Mouse (Mus musculus) embryonic facial prominence, embryonic 10.5 days (tissue): ENCODE measurements around the gene Gm27027. TPM values are rescaled to one million over a fixed set of nuclear protein-coding genes. Genes with fewer than 3 reads are reported as not detected.

Source experiments
- DNase-seq: peaks from one replicate; pipeline ENCODE4 v3.0.0-alpha.2; 2017; ENCODE audit warnings: low spot score
- H3K27ac ChIP-seq: fragments of 300-500 bp; sonication (generic); replicated peaks from 2 replicates; pipeline ENCODE4 v1.5.1; 2016; ENCODE audit warnings: mild to moderate bottlenecking
- H3K27me3 ChIP-seq: fragments of 300-500 bp; sonication (generic); replicated peaks from 2 replicates; pipeline ENCODE4 v1.6.1; 2016; ENCODE audit warnings: low read depth, mild to moderate bottlenecking; ENCODE audit not compliant: poor library complexity, severe bottlenecking
- H3K36me3 ChIP-seq: fragments of 300-500 bp; sonication (generic); replicated peaks from 2 replicates; pipeline ENCODE4 v1.6.1; 2016; ENCODE audit warnings: mild to moderate bottlenecking, moderate library complexity
- H3K4me1 ChIP-seq: fragments of 300-500 bp; sonication (generic); 2 replicates; pipeline ENCODE4 v1.6.1; 2016
- H3K4me3 ChIP-seq: fragments of 300-500 bp; sonication (generic); 2 replicates; pipeline ENCODE4 v1.5.1; 2016; ENCODE audit warnings: mild to moderate bottlenecking, moderate library complexity
- H3K9me3 ChIP-seq: fragments of 300-500 bp; sonication (generic); 2 replicates; pipeline ENCODE4 v1.6.1; 2016; ENCODE audit warnings: mild to moderate bottlenecking
- WGBS: fragments of 180-500 bp; shearing (Covaris S2); methylation state at CpG from one replicate; pipeline ENCODE4 v1.1.7; 2016; 5-methylcytosine and 5-hydroxymethylcytosine counted together
- polyA plus RNA-seq: library from polyadenylated mRNA; unstranded; fragments of >200 nt; fragmentation: Nextera tagmentation; extraction: Ambion mirVana; gene quantifications from 2 replicates; pipeline ENCODE4 v1.2.1, GENCODE M21; 2016

The Gm27027 gene
- polyA plus RNA-seq, 1 experiment from 2014 or later = not detected

DNA sequence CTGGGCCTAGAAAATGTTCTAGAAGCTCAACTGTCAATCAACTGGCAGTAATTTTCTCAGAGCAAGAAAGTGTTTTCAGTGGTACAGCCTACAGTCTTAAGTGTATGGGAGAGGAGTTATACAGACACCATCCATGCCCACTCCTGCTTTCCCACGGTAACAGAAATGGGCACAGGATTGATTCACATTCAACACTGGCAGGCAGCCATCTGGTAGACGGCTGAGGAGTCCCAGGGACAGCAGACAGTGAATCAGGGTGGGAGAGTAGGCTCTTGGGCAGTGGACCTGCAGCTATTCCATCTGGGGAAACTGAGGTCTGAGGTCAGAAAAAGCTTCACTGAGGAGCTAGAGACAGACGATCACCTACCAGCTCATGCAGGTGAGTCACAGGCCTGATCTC lies 24.5 kb downstream of the Gm27027 start:
- no peaks in the 10 kb centered on the region for H3K9me3 ChIP-seq
- DNase-seq = no peak
- peaks cover 23% of the 10 kb centered on the region; the same call in 1 of the 2 replicates for H3K27me3 ChIP-seq
- WGBS = 82% methylated on average over 3 of the region's 3 CpGs
- H3K36me3 ChIP-seq = no peaks in the 10 kb centered on the region
- peaks cover 18% of the 10 kb centered on the region for H3K4me1 ChIP-seq
- H3K27ac ChIP-seq = no peak overlapping the region
- no peak overlapping the region for H3K4me3 ChIP-seq

- H3K27ac ChIP-seq = no peak overlapping the region
- 70% methylated on average over 7 of the region's 7 CpGs for WGBS
- H3K4me3 ChIP-seq = no peak overlapping the region
- peaks cover 11% of the 10 kb centered on the region for H3K27me3 ChIP-seq
- H3K36me3 ChIP-seq = no peaks in the 10 kb centered on the region
- H3K4me1 ChIP-seq = peaks cover 6% of the 10 kb centered on the region
- H3K9me3 ChIP-seq = no peaks in the 10 kb centered on the region
- DNase-seq = no peak
Observed at GRCm38 (mm10) chr2:93964494-93965160, 31.5 kb downstream of the Gm27027 start.

GRCm38 (mm10) chr2:93963802-93964201 lies 32.4 kb downstream of the Gm27027 start:
- peaks cover 20% of the 10 kb centered on the region for H3K27me3 ChIP-seq
- no peak for DNase-seq
- H3K27ac ChIP-seq = no peak overlapping the region
- H3K4me3 ChIP-seq = no peak overlapping the region
- 83% methylated on average over 1 of the region's 1 CpGs for WGBS
- peaks cover 6% of the 10 kb centered on the region for H3K4me1 ChIP-seq
- no peaks in the 10 kb centered on the region for H3K9me3 ChIP-seq
- no peaks in the 10 kb centered on the region for H3K36me3 ChIP-seq

- Histone ChIP-seq H3K36me3 (no peaks in the 10 kb centered on the region), H3K27ac (no peak overlapping the region), H3K9me3 (no peaks in the 10 kb centered on the region), H3K27me3 (peaks cover 40% of the 10 kb centered on the region), H3K4me3 (no peak overlapping the region), H3K4me1 (peaks cover 16% of the 10 kb centered on the region)
- no peak for DNase-seq
- 69% methylated on average over 8 of the region's 8 CpGs for WGBS
Observed at GRCm38 (mm10) chr2:93961716-93962115, 34.4 kb downstream of the Gm27027 start.

DNA sequence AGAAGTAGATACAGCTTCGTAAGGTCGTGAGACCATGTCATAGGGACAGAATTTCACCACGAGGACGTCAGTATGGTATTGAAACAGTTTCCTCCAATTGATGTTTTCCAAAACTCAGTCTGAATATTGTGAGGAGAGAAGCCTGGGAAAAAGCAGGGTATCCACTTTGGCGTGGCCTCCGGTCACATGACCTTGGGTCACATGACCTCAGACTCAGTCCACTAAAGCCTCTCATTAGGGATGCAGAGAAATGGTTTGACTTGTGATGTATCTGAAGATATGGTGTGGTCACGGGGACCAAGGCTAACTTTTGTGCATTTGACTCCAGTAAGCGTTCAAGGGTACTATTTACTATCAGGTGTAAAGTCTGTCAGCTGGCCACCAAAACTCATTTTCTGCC lies 36.8 kb downstream of the Gm27027 start:
- H3K4me1 ChIP-seq = peaks cover 31% of the 10 kb centered on the region
- H3K36me3 ChIP-seq = no peaks in the 10 kb centered on the region
- DNase-seq = no peak
- no peak overlapping the region for H3K27ac ChIP-seq
- H3K4me3 ChIP-seq = no peak overlapping the region
- 73% methylated on average over 8 of the region's 8 CpGs for WGBS
- H3K27me3 ChIP-seq = peaks cover 64% of the 10 kb centered on the region
- H3K9me3 ChIP-seq = no peaks in the 10 kb centered on the region

DNA sequence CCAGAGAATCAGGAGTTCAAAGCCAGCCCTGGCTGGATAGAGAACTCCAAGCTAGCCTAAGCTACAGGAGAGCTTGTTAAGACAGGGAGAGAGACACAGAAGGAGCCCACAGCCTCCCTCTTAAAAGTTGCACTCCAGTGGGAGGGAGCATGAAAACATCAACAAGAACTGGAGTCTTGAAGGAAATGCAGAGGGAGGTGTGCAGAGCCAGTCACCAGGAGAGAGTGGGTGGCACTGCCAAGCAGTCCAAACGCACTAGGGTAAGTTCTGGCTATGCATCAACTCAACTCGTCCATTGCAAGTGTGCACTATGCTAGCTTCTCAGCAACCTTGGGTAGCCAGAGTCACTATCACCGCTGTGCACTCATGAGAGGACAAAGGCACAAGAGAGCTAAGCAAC lies 37.9 kb downstream of the Gm27027 start:
- no peaks in the 10 kb centered on the region for H3K36me3 ChIP-seq
- WGBS = 67% methylated on average over 3 of the region's 3 CpGs
- no peak for DNase-seq
- no peak overlapping the region for H3K4me3 ChIP-seq
- H3K4me1 ChIP-seq = peaks cover 31% of the 10 kb centered on the region
- no peak overlapping the region for H3K27ac ChIP-seq
- H3K9me3 ChIP-seq = no peaks in the 10 kb centered on the region
- H3K27me3 ChIP-seq = peaks cover 75% of the 10 kb centered on the region

DNA sequence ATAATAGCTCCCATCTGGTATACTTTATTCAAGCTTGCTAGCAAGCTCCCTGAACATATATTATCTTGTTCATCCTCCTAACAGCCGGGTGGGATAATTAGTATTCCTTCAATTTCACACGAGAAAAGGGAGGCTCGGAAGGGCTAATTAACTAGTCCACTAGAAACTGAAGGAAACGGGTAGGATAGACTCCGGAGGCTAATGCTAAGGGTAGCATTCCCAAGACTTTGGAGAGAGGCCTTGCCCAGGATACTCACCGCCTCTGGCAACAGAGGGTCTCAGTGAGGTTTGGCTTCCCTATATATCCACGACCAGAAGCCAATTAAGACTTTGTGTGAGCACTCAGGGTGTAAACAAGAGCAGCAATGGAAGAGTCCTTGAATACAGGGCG lies 38.4 kb downstream of the Gm27027 start:
- H3K9me3 ChIP-seq = no peaks in the 10 kb centered on the region
- no peak for DNase-seq
- H3K27me3 ChIP-seq = peaks cover 80% of the 10 kb centered on the region
- H3K4me3 ChIP-seq = peak overlapping the region; percentile 68; the same call in 1 of the 2 replicates
- no peak overlapping the region for H3K27ac ChIP-seq
- peaks cover 31% of the 10 kb centered on the region for H3K4me1 ChIP-seq
- no peaks in the 10 kb centered on the region for H3K36me3 ChIP-seq
- 43% methylated on average over 8 of the region's 8 CpGs for WGBS

DNA sequence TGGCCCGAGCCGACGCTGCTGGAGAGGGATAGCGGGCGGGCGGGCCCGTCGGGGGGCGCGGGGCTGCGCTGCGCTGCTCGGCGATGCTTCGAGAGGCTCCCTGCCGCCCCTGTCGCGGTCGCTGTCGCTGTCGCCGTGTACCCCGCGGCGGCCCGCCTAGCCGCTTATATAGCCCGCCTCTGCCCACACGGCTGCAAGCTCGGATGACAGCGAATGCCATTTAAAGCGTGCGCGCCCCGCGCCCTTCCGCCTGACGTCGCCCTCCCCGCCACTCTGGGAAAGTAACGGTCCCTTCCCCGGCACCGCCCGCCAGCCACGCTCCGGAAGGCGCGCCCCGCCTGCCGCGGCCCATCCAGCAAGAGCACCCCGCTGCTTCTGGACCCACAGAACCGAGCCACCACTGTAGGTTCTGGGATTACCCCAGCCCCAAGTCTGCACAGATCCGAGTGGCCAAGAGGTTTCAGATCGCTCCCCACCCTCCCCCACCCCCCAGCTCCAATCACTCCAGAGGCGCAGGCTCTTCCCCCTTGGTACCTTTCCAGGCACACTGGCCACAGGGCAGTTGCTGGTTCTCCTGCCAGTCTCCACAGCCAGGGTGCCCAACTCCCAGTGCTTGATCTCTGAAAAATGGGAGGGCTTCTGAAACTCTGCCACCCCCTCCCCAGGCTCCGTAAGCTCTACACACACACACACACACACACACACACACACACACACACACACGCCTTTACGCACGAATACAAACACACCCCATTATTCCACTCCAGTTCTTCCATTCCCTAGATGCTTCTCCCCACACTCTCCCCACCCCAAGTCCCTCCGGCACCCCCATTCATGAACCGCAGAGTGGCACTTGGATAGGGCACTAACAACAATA lies 39.0 kb downstream of the Gm27027 start, which contains the start of gene Gm13889:
Gene Gm13889, minus strand, starts transcription at position 294 of the 877 bp plus-strand sequence.
- 5% methylated on average over 59 of the region's 62 CpGs for WGBS
- H3K27ac ChIP-seq = peak within 1 kb of the TSS; percentile 73
- H3K4me1 ChIP-seq = peaks cover 31% of the 10 kb centered on the region
- H3K27me3 ChIP-seq = peaks cover 86% of the 10 kb centered on the region
- H3K9me3 ChIP-seq = no peaks in the 10 kb centered on the region
- DNase-seq = peak; percentile 69
- no peaks in the 10 kb centered on the region for H3K36me3 ChIP-seq
- H3K4me3 ChIP-seq = peak within 1 kb of the TSS; percentile 68

GRCm38 (mm10) chr2:93956331-93956801 lies 39.8 kb downstream of the Gm27027 start:
- H3K27ac ChIP-seq = peak overlapping the region; percentile 73
- peak; percentile 80 for DNase-seq
- peaks cover 31% of the 10 kb centered on the region for H3K4me1 ChIP-seq
- peaks cover 90% of the 10 kb centered on the region for H3K27me3 ChIP-seq
- H3K4me3 ChIP-seq = peak overlapping the region; percentile 68
- under 1% methylated on average over 44 of the region's 44 CpGs for WGBS
- H3K9me3 ChIP-seq = no peaks in the 10 kb centered on the region
- no peaks in the 10 kb centered on the region for H3K36me3 ChIP-seq

DNA sequence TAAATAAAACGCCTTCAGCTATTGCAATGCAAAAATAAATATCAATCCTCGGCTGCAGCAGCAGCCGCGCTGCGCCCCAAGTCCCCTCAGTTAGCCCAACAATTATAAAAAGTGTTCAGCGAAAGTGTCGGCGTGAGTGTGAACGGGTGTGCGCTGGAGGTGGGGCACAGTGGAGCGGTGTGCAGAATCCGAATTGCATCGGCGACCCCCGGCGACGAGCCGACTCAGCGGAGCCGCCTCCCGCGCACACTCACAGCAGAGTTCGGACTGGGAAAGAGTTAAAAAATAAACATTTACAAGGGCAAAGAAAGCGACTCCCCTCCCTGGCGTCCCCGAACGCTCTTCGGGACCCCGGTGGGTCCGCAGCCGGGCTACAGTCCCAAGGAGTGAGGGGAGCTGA lies 40.3 kb downstream of the Gm27027 start:
- Histone ChIP-seq H3K9me3 (no peaks in the 10 kb centered on the region), H3K4me3 (peak overlapping the region; percentile 68), H3K36me3 (no peaks in the 10 kb centered on the region), H3K27ac (peak overlapping the region; percentile 73), H3K4me1 (peaks cover 31% of the 10 kb centered on the region), H3K27me3 (peaks cover 90% of the 10 kb centered on the region)
- no peak for DNase-seq
- under 1% methylated on average over 31 of the region's 31 CpGs for WGBS

- Histone ChIP-seq H3K27me3 (peaks cover 84% of the 10 kb centered on the region), H3K4me3 (peak overlapping the region; percentile 68), H3K4me1 (peaks cover 31% of the 10 kb centered on the region), H3K27ac (no peak overlapping the region), H3K36me3 (no peaks in the 10 kb centered on the region), H3K9me3 (no peaks in the 10 kb centered on the region)
- 1% methylated on average over 32 of the region's 32 CpGs for WGBS
- DNase-seq = peak; percentile 37
Observed at GRCm38 (mm10) chr2:93954781-93955578, 41.2 kb downstream of the Gm27027 start.

GRCm38 (mm10) chr2:93953726-93954125 lies 42.4 kb downstream of the Gm27027 start:
- Histone ChIP-seq H3K4me1 (peaks cover 31% of the 10 kb centered on the region), H3K4me3 (no peak overlapping the region), H3K9me3 (no peaks in the 10 kb centered on the region), H3K27me3 (peaks cover 73% of the 10 kb centered on the region), H3K36me3 (no peaks in the 10 kb centered on the region), H3K27ac (no peak overlapping the region)
- 89% methylated on average over 9 of the region's 9 CpGs for WGBS
- DNase-seq = no peak
